Mouse (Mus musculus) CH12.LX (cell line): ENCODE measurements around the gene Olfr279. TPM values are rescaled to one million over a fixed set of nuclear protein-coding genes. Genes with fewer than 3 reads are reported as not detected.

Source experiments
- DNase-seq: peaks from one replicate; pipeline ENCODE4 v3.0.0-alpha.2; 2013; ENCODE audit errors: extremely low read depth
- H3K27ac ChIP-seq: 2 replicates; pipeline ENCODE4 v1.5.1; 2012; ENCODE audit warnings: low read depth, mild to moderate bottlenecking, control low read depth, moderate library complexity; ENCODE audit not compliant: insufficient read depth
- H3K27me3 ChIP-seq: replicated peaks from 2 replicates; pipeline ENCODE3; 2012; ENCODE audit warnings: inconsistent platforms
- H3K36me3 ChIP-seq, 2 experiments: replicated peaks in 1 of 2; 2 replicates each; pipeline versions ENCODE3 to v1.6.1; 2012; ENCODE audit warnings: inconsistent platforms in 1 of 2, low read length in 1 of 2, mild to moderate bottlenecking in 1 of 2, mixed read lengths in 1 of 2, moderate library complexity in 1 of 2; ENCODE audit not compliant: control insufficient read depth in 1 of 2, insufficient read depth in 1 of 2
- H3K4me1 ChIP-seq, 2 experiments: 2 replicates each; pipeline ENCODE4 v1.6.1; 2012; ENCODE audit warnings: inconsistent platforms in 1 of 2, moderate library complexity in 1 of 2; ENCODE audit not compliant: insufficient read depth in 2 of 2, control insufficient read depth in 1 of 2
- H3K4me2 ChIP-seq: 2 replicates; pipeline ENCODE4 v1.6.1; 2012; ENCODE audit warnings: low read depth, mild to moderate bottlenecking, control low read depth; ENCODE audit not compliant: poor library complexity, insufficient read depth, severe bottlenecking
- H3K4me3 ChIP-seq, 3 experiments: fragments of 150-350 bp in 1 of 3; sonication (generic) in 1 of 3; replicated peaks in 1 of 3; 2 replicates each; pipeline versions ENCODE3 to v1.5.1; 2011 to 2012; ENCODE audit warnings: low read depth in 2 of 3, low read length in 2 of 3, mild to moderate bottlenecking in 2 of 3, moderate library complexity in 2 of 3, control low read depth in 1 of 3, improper control_type of control experiment in 1 of 3, inconsistent platforms in 1 of 3, mixed read lengths in 1 of 3; ENCODE audit not compliant: poor library complexity in 1 of 3
- H3K79me2 ChIP-seq: replicated peaks from 2 replicates; pipeline ENCODE4 v1.6.1; 2012; ENCODE audit warnings: mild to moderate bottlenecking, moderate library complexity; ENCODE audit not compliant: control insufficient read depth, poor library complexity, insufficient read depth, severe bottlenecking; ENCODE audit errors: extremely low read depth
- H3K9ac ChIP-seq: 2 replicates; pipeline ENCODE4 v1.6.1; 2012; ENCODE audit warnings: low read depth, mild to moderate bottlenecking, control low read depth, moderate library complexity; ENCODE audit not compliant: insufficient read depth
- H3K9me3 ChIP-seq: replicated peaks from 2 replicates; pipeline ENCODE3; 2012; ENCODE audit warnings: low read length, inconsistent platforms, mixed read lengths
- BHLHE40 ChIP-seq: IDR thresholded peaks from 2 replicates; pipeline ENCODE4 v1.6.1; 2011; ENCODE audit warnings: mild to moderate bottlenecking, low read depth, low read length, improper control_type of control experiment
- CHD1 ChIP-seq: IDR thresholded peaks from 2 replicates; pipeline ENCODE4 v1.6.1; 2012; ENCODE audit warnings: low read depth, low read length, improper control_type of control experiment, inconsistent platforms
- CHD2 ChIP-seq: IDR thresholded peaks from 2 replicates; pipeline ENCODE4 v1.6.1; 2011; ENCODE audit warnings: low read length, improper control_type of control experiment
- CTCF ChIP-seq, 2 experiments: IDR thresholded peaks in 1 of 2; conservative IDR thresholded peaks in 1 of 2; 2 replicates each; pipeline ENCODE4 v1.5.1; 2011 to 2012; ENCODE audit warnings: low read depth in 2 of 2, low read length in 2 of 2, improper control_type of control experiment in 1 of 2, inconsistent platforms in 1 of 2, mild to moderate bottlenecking in 1 of 2, moderate library complexity in 1 of 2
- E2F4 ChIP-seq: IDR thresholded peaks from 2 replicates; pipeline ENCODE4 v1.6.1; 2011; ENCODE audit warnings: low read depth, low read length, improper control_type of control experiment; ENCODE audit not compliant: insufficient replicate concordance
- ELF1 ChIP-seq: IDR thresholded peaks from 2 replicates; pipeline ENCODE4 v1.6.1; 2014; ENCODE audit warnings: low read depth, mild to moderate bottlenecking, inconsistent platforms, low read length, improper control_type of control experiment
- EP300 ChIP-seq: IDR thresholded peaks from 2 replicates; pipeline ENCODE4 v1.6.1; 2011; ENCODE audit warnings: low read length, improper control_type of control experiment
- GABPA ChIP-seq: IDR thresholded peaks from 2 replicates; pipeline ENCODE4 v1.6.1; 2012; ENCODE audit warnings: low read depth, low read length, improper control_type of control experiment, inconsistent platforms; ENCODE audit not compliant: insufficient replicate concordance
- IRF4 ChIP-seq: IDR thresholded peaks from 2 replicates; pipeline ENCODE4 v1.6.1; 2014; ENCODE audit warnings: low read depth, mild to moderate bottlenecking, inconsistent platforms, low read length, improper control_type of control experiment
- MAFK ChIP-seq: IDR thresholded peaks from 2 replicates; pipeline ENCODE4 v1.6.1; 2011; ENCODE audit warnings: low read length, improper control_type of control experiment; ENCODE audit not compliant: insufficient replicate concordance
- MAX ChIP-seq: IDR thresholded peaks from 2 replicates; pipeline ENCODE4 v1.6.1; 2011; ENCODE audit warnings: low read length, improper control_type of control experiment
- MEF2A ChIP-seq: IDR thresholded peaks from 2 replicates; pipeline ENCODE4 v1.6.1; 2014; ENCODE audit warnings: low read depth, mild to moderate bottlenecking, inconsistent platforms, low read length, improper control_type of control experiment, borderline replicate concordance
- MXI1 ChIP-seq: IDR thresholded peaks from 2 replicates; pipeline ENCODE4 v1.6.1; 2011; ENCODE audit warnings: mild to moderate bottlenecking, low read depth, low read length, improper control_type of control experiment
- MYC ChIP-seq: IDR thresholded peaks from 2 replicates; pipeline ENCODE4 v1.6.1; 2011; ENCODE audit warnings: low read depth, mild to moderate bottlenecking, improper control_type of control experiment, low read length
- NELFE ChIP-seq: IDR thresholded peaks from 2 replicates; pipeline ENCODE4 v1.6.1; 2011; ENCODE audit warnings: low read depth, low read length, improper control_type of control experiment
- PAX5 ChIP-seq: IDR thresholded peaks from 2 replicates; pipeline ENCODE4 v1.6.1; 2012; ENCODE audit warnings: low read length, inconsistent platforms, mixed read lengths
- POLR2A ChIP-seq: IDR thresholded peaks from 2 replicates; pipeline ENCODE4 v1.6.1; 2011; ENCODE audit warnings: low read depth, mild to moderate bottlenecking, improper control_type of control experiment, low read length
- RAD21 ChIP-seq: IDR thresholded peaks from 2 replicates; pipeline ENCODE4 v1.6.1; 2011; ENCODE audit warnings: low read depth, mild to moderate bottlenecking, low read length, improper control_type of control experiment, moderate library complexity
- RCOR1 ChIP-seq: conservative IDR thresholded peaks from 2 replicates; pipeline ENCODE4 v1.6.1; 2012; ENCODE audit warnings: low read depth, mild to moderate bottlenecking, inconsistent platforms, low read length, improper control_type of control experiment
- SIN3A ChIP-seq: IDR thresholded peaks from 2 replicates; pipeline ENCODE4 v1.6.1; 2012; ENCODE audit warnings: low read length, improper control_type of control experiment, inconsistent platforms
- SMC3 ChIP-seq: IDR thresholded peaks from 2 replicates; pipeline ENCODE4 v1.6.1; 2011; ENCODE audit warnings: low read depth, low read length, improper control_type of control experiment
- UBTF ChIP-seq: IDR thresholded peaks from 2 replicates; pipeline ENCODE4 v1.6.1; 2012; ENCODE audit warnings: low read depth, mild to moderate bottlenecking, inconsistent platforms, low read length, improper control_type of control experiment, moderate library complexity
- USF1 ChIP-seq: IDR thresholded peaks from 2 replicates; pipeline ENCODE4 v1.6.1; 2014; ENCODE audit warnings: low read depth, mild to moderate bottlenecking, inconsistent platforms, low read length, improper control_type of control experiment
- USF2 ChIP-seq: conservative IDR thresholded peaks from 2 replicates; pipeline ENCODE4 v1.6.1; 2011; ENCODE audit warnings: low read depth, low read length, improper control_type of control experiment
- ZC3H11A ChIP-seq: IDR thresholded peaks from 2 replicates; pipeline ENCODE4 v1.6.1; 2012; ENCODE audit warnings: low read depth, mild to moderate bottlenecking, inconsistent platforms, low read length, improper control_type of control experiment
- ZKSCAN1 ChIP-seq: IDR thresholded peaks from 2 replicates; pipeline ENCODE4 v1.6.1; 2012; ENCODE audit warnings: low read depth, inconsistent platforms, low read length, improper control_type of control experiment, borderline replicate concordance
- ZNF384 ChIP-seq: IDR thresholded peaks from 2 replicates; pipeline ENCODE4 v1.6.1; 2012; ENCODE audit warnings: low read depth, low read length, improper control_type of control experiment, inconsistent platforms
- dilution Hi-C: fragments of 300-500 bp; cut with MboI; formaldehyde crosslinking; loops from 2 replicates; pipeline ENCODE4 v1.14.3; 2020; ENCODE audit warnings: low sequenced_read_pairs; ENCODE audit not compliant: extremely low pct_unique_long_range_greater_than_20kb, extremely low pct_ligation_motif_present
- in situ Hi-C: fragments of 300-500 bp; cut with MboI; formaldehyde crosslinking; loops from 3 replicates; pipeline ENCODE4 v1.14.3; 2019; ENCODE audit warnings: low sequenced_read_pairs, low pct_ligation_motif_present, low pct_unique_long_range_greater_than_20kb, mixed read lengths
- polyA plus RNA-seq: library from polyadenylated mRNA; unstranded; fragments of >175 nt; gene quantifications from 2 replicates; pipeline ENCODE4 v1.2.1, GENCODE M21; 2012; ENCODE audit warnings: low read depth; ENCODE audit not compliant: insufficient read length
- total RNA-seq, 2 experiments: library from RNA; depleted of rRNA; stranded (reverse); fragments of 300-350 nt in 1 of 2; fragments of >200 nt in 1 of 2; gene quantifications; 2 replicates each; pipeline ENCODE4 v1.2.3; 2012 to 2014

Olfr279 gene
- total and polyA plus RNA-seq, 3 experiments = not detected

DNA sequence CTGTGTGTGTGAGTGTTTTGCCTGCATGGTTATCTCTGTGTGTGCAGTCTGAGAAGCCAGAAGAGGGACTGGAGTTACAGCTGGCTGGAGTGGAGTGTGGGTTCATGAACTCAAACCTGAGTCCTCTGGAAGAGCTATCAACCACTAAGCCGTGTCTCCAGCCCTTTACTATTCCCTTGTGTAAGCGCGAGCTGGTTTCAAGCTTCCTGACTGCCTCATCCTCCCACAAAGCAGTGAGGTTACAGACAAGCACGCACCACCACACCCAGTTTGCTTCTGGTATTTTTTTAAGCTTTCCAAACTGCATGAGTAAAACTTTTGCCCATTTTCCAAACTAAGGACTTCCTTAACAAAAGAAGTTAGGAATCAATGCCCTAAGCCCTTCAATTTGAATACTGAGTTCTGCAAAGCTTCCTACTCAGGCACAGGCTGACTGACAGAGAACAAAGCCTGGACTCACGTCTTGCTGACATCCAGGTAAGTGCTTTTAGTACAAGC lies 35.9 kb downstream of the Olfr279 start:
- no peak overlapping the region for H3K9ac ChIP-seq
- peaks cover 0 to 54% of the 10 kb centered on the region in 2 experiments; a peak in 2 of 4 replicates for H3K4me1 ChIP-seq
- peaks cover 59 to 84% of the 10 kb centered on the region in 2 experiments for H3K36me3 ChIP-seq
- DNase-seq = no peak
- dilution Hi-C loops (no loop called here), in situ Hi-C loops (no loop called here)
- TF ChIP-seq MXI1 = no peak
- TF ChIP-seq RCOR1 = no peak
- TF ChIP-seq SMC3 = no peak
- TF ChIP-seq ZKSCAN1 = no peak
- H3K9me3 ChIP-seq = no peaks in the 10 kb centered on the region
- no peaks in the 10 kb centered on the region for H3K27me3 ChIP-seq
- peaks cover 53% of the 10 kb centered on the region for H3K79me2 ChIP-seq
- no peak overlapping the region for H3K4me3 ChIP-seq
- H3K27ac ChIP-seq = no peak overlapping the region
- H3K4me2 ChIP-seq = no peak overlapping the region

DNA sequence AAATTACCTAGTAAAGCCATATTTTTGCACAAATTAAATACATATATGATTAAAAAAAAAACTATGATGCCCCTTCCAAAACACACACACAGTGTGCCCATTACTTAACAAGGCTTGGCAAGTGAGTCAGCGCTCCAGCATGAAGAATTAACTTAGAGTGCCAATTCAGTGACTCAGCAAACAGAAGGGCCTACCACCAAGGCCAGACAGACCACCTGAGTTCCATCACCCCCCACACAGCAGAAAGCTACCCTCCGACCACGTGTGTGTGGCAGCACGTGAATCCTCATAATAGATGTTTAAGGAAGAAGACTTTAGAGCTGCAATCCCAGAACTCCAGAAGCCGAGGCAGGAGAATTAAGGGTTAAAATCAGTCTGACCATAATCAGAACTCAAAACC lies 40.1 kb downstream of the Olfr279 start:
- in situ Hi-C loops = loop anchor here (5.0 kb wide), 1 partner anchor 35 kb away; no protein-coding TSS in a partner anchor
- H3K9me3 ChIP-seq = no peaks in the 10 kb centered on the region
- peaks cover 31 to 46% of the 10 kb centered on the region in 2 experiments for H3K36me3 ChIP-seq

DNA sequence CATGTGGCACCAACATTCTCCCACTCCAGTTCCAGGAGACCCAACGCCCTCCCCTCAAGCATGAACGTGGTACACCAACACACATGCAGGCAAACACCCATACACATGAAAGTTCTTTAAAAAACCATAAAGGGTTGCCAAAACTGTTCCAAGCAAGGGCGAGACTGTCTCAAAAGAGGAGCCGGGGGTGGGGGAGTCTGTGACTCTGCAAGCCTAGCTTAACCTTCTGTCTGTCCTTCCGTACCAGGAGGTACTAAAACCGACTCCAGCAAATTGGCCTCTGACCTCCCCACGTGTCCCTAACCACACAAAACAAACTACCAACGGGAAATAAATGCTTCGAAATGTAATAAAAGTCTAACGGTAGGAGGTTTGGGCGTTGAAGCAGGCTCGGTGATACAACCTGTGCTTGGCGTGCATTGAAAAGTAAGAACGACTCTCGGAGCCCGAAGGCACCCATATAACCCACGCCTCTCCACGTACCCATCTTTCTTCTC lies 40.9 kb downstream of the Olfr279 start:
- Histone ChIP-seq H3K27ac (no peak overlapping the region), H3K79me2 (peaks cover 40% of the 10 kb centered on the region), H3K9ac (peak overlapping the region; percentile 72), H3K4me1 (peaks cover 0 to 24% of the 10 kb centered on the region in 2 experiments; a peak in 2 of 4 replicates), H3K36me3 (peaks cover 23 to 42% of the 10 kb centered on the region in 2 experiments), H3K9me3 (no peaks in the 10 kb centered on the region), H3K27me3 (no peaks in the 10 kb centered on the region), H3K4me2 (peak overlapping the region; percentile 90), H3K4me3 (peak overlapping the region; percentile 60 to 90 (median 73))
- DNase-seq = peak; percentile 46
- dilution Hi-C loops = no loop called here
- in situ Hi-C loops = loop anchor here (5.0 kb wide), 1 partner anchor 34 kb away; no protein-coding TSS in a partner anchor
- no peak for TF ChIP-seq POLR2A
- TF ChIP-seq CHD2 = no peak
- TF ChIP-seq MXI1 = peak; percentile 14; the same call in 1 of the 2 replicates
- TF ChIP-seq SIN3A = peak; percentile 14; the same call in 1 of the 2 replicates
- TF ChIP-seq CHD1 = no peak
- no peak for TF ChIP-seq GABPA
- no peak for TF ChIP-seq RCOR1
- TF ChIP-seq ZC3H11A = no peak
- no peak for TF ChIP-seq CTCF (conservative IDR thresholded peaks at IDR 0.05 in 1 of 2, IDR thresholded peaks at IDR 0.05 in 1 of 2; ENCODE audit: low read depth in 2 of 2, low read length in 2 of 2)
- no peak for TF ChIP-seq IRF4
- TF ChIP-seq USF1 = no peak
- TF ChIP-seq NELFE = no peak
- TF ChIP-seq ZNF384 = no peak
- TF ChIP-seq MYC = peak; percentile 5; the same call in 1 of the 2 replicates
- TF ChIP-seq EP300 = no peak
- TF ChIP-seq E2F4 = no peak
- no peak for TF ChIP-seq PAX5
- no peak for TF ChIP-seq USF2
- no peak for TF ChIP-seq RAD21

More for the DNA sequence above, 40.1 kb downstream of the Olfr279 start:
- H3K4me2 ChIP-seq = peak overlapping the region; percentile 90
- H3K79me2 ChIP-seq = peaks cover 45% of the 10 kb centered on the region
- H3K27ac ChIP-seq = no peak overlapping the region
- TF ChIP-seq ELF1 (no peak), SMC3 (no peak), SIN3A (peak; percentile 55; the same call in 1 of the 2 replicates), ZKSCAN1 (no peak), MEF2A (no peak), MAFK (peak; percentile 66; the same call in 1 of the 2 replicates), MXI1 (peak; percentile 61), BHLHE40 (peak; percentile 62), UBTF (no peak), CTCF (conservative IDR thresholded peaks at IDR 0.05 in 1 of 2, IDR thresholded peaks at IDR 0.05 in 1 of 2; ENCODE audit: low read depth in 2 of 2, low read length in 2 of 2) (no peak), MYC (peak; percentile 95), ZC3H11A (no peak), MAX (peak; percentile 88)
- dilution Hi-C loops = no loop called here
- H3K4me3 ChIP-seq = peak overlapping the region; percentile 60 to 90 (median 73)
- DNase-seq = peak; percentile 56
- H3K27me3 ChIP-seq = no peaks in the 10 kb centered on the region
- H3K4me1 ChIP-seq = peaks cover 0 to 32% of the 10 kb centered on the region in 2 experiments; a peak in 2 of 4 replicates
- H3K9ac ChIP-seq = peak overlapping the region; percentile 72
